Mouse (Mus musculus) intestine, embryonic 14.5 days (tissue): ENCODE data around the gene Bmper. TPM values are rescaled to one million over a fixed set of nuclear protein-coding genes. Genes with fewer than 3 reads are reported as not detected.

ENCODE experiments used
- ATAC-seq: fragments of 200-750 bp; cut with Nextera tagmentation; replicated peaks from 2 replicates; pipeline ENCODE4 v1.8.0; 2017; ENCODE audit warnings: low read depth, moderate number of reproducible peaks, moderate TSS enrichment, moderate library complexity; ENCODE audit not compliant: low FRiP score, low TSS enrichment
- DNase-seq: peaks from one replicate; pipeline ENCODE4 v3.0.0-alpha.2; 2018; ENCODE audit warnings: low spot score
- H3K27ac ChIP-seq: fragments of 300-500 bp; sonication (generic); 2 replicates; pipeline ENCODE4 v1.5.1; 2014; ENCODE audit warnings: low read depth, mild to moderate bottlenecking, control low read depth
- H3K27me3 ChIP-seq: fragments of 300-500 bp; sonication (generic); replicated peaks from 2 replicates; pipeline ENCODE4 v1.6.1; 2014; ENCODE audit warnings: low read length, control low read depth; ENCODE audit not compliant: control insufficient read depth, insufficient read depth
- H3K36me3 ChIP-seq: fragments of 300-500 bp; sonication (generic); 2 replicates; pipeline ENCODE4 v1.6.1; 2014; ENCODE audit warnings: low read length, control low read depth; ENCODE audit not compliant: control insufficient read depth, insufficient read depth
- H3K4me1 ChIP-seq: fragments of 300-500 bp; sonication (generic); replicated peaks from 2 replicates; pipeline ENCODE4 v1.6.1; 2014; ENCODE audit warnings: low read length, control low read depth, mixed read lengths; ENCODE audit not compliant: control insufficient read depth, insufficient read depth
- H3K4me2 ChIP-seq: fragments of 300-500 bp; sonication (generic); 2 replicates; pipeline ENCODE4 v1.6.1; 2014; ENCODE audit warnings: low read length
- H3K4me3 ChIP-seq: fragments of 300-500 bp; sonication (generic); 2 replicates; pipeline ENCODE4 v1.5.1; 2014; ENCODE audit warnings: low read depth, low read length, control low read depth, mixed read lengths
- H3K9ac ChIP-seq: fragments of 300-500 bp; sonication (generic); 2 replicates; pipeline ENCODE4 v1.6.1; 2014; ENCODE audit warnings: mild to moderate bottlenecking, low read length
- H3K9me3 ChIP-seq: fragments of 300-500 bp; sonication (generic); 2 replicates; pipeline ENCODE4 v1.6.1; 2016; ENCODE audit warnings: low read length, control low read depth; ENCODE audit not compliant: control insufficient read depth
- WGBS: fragments of 180-500 bp; shearing (Covaris S2); extraction: QIAGEN DNeasy Blood & Tissue Kit; methylation state at CpG from one replicate; pipeline ENCODE4 v1.1.7; 2014; 5-methylcytosine and 5-hydroxymethylcytosine counted together
- polyA plus RNA-seq: library from polyadenylated mRNA; unstranded; fragments of >200 nt; fragmentation: Nextera tagmentation; extraction: Ambion mirVana; gene quantifications from 2 replicates; pipeline ENCODE4 v1.2.1, GENCODE M21; 2014

Bmper gene
- polyA plus RNA-seq, 1 experiment from 2014 or later = 12.7 TPM

DNA sequence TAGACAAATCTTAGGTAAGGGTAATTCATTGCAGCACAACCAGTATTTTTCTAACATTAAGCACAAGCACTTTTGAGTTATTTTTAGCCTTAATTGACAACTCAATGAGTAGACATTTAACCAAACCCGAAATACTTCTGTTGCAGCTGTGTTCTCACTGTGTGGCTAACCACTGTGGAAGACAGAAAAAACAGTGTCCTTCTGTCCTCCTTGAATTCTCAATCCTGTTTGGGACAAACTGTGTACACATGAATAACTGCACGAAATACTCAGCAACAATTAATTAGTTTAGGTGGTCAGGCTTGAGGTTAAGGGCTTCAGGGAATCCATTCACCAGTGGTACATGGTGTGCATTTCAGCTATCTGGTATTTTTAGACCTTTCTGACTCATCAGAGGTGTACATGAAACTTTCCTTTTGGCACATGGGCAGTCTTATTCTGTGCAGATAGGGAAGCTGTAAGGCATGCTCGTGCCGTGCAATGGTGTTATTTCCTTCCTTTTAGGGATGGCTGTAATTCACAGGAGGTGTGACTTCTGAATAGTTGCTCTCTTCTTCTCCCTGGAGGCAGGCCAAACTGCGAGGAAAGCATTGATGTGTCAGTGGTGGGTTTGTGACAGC is 131.4 kb downstream of the Bmper start:
- Histone ChIP-seq H3K27ac (no peak overlapping the region), H3K9me3 (no peaks in the 10 kb centered on the region), H3K9ac (no peak overlapping the region), H3K27me3 (no peaks in the 10 kb centered on the region), H3K4me2 (no peak overlapping the region), H3K4me1 (no peaks in the 10 kb centered on the region), H3K4me3 (no peak overlapping the region), H3K36me3 (no peaks in the 10 kb centered on the region)
- DNase-seq (no peak), ATAC-seq (no peak)
- 63% methylated on average over 5 of the region's 5 CpGs for WGBS

DNA sequence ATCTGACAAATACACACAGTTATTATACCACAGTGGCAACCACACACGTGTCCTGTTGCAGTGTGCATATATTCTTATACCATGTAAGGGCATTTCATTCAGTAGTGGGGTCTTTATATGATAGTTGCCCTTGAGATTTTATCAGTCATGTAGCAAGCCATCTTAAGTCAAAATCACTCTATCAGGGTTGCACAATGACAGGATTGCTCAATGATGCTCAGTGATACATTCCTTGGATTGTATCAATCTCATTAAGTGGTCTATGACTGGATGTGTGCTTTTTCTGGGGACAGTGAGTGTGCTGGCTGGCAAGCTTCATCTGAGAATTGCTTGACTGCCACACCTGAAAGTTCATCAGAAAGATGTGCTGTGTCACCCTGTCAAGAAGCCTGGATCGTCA is 135.2 kb downstream of the Bmper start:
- no peak overlapping the region for H3K27ac ChIP-seq
- WGBS = 88% methylated on average over 2 of the region's 2 CpGs
- no peaks in the 10 kb centered on the region for H3K27me3 ChIP-seq
- no peak overlapping the region for H3K4me2 ChIP-seq
- H3K4me1 ChIP-seq = no peaks in the 10 kb centered on the region
- DNase-seq (no peak), ATAC-seq (no peak)
- no peak overlapping the region for H3K9ac ChIP-seq
- H3K9me3 ChIP-seq = no peaks in the 10 kb centered on the region
- no peaks in the 10 kb centered on the region for H3K36me3 ChIP-seq
- H3K4me3 ChIP-seq = no peak overlapping the region

DNA sequence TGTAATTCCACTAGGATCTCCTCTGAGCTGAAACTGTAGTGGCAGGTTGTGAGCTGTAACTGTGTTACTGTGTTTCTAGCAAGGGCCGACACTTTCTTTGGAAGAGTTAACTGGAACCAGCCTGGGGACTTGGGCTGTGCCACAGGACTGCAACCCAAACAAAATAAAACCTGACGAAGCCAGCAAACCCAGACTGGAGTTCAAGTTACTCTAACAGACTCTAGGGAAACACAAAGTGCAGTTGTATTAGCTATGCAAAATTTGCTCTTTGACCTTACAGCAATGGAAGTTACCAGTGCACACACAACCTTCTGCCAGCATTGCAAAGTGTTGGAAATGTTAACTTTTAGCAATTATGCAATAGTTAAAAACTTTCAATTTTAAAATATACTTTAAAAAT is 140.3 kb downstream of the Bmper start:
- H3K9me3 ChIP-seq = no peaks in the 10 kb centered on the region
- no peak overlapping the region for H3K9ac ChIP-seq
- 68% methylated on average over 2 of the region's 2 CpGs for WGBS
- no peak overlapping the region for H3K27ac ChIP-seq
- no peak overlapping the region for H3K4me2 ChIP-seq
- H3K36me3 ChIP-seq = no peaks in the 10 kb centered on the region
- H3K27me3 ChIP-seq = no peaks in the 10 kb centered on the region
- no peak overlapping the region for H3K4me3 ChIP-seq
- no peaks in the 10 kb centered on the region for H3K4me1 ChIP-seq
- ATAC-seq = no peak
- DNase-seq = no peak

DNA sequence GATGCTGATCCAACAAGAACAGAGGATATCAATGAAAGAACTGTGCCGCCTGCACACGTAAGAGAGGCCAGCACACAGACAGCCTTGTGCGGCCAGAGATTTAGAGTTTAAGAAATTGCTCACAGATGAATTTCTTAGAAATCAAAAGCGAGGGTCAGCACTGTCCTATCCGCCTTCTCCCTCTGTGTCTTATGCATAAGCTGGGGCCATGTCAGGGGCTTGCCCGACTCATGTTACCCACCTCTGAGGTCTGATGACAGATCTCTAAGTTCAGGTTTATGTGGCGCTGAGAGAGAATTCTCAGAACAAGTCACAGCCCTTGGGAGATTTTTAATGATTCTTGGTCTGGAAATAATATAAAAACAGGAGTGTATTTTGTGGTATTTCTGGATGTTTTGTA is 140.7 kb downstream of the Bmper start:
- 87% methylated on average over 7 of the region's 7 CpGs for WGBS
- Histone ChIP-seq H3K27ac (no peak overlapping the region), H3K27me3 (no peaks in the 10 kb centered on the region), H3K36me3 (no peaks in the 10 kb centered on the region), H3K4me3 (no peak overlapping the region), H3K9ac (no peak overlapping the region), H3K4me1 (no peaks in the 10 kb centered on the region), H3K4me2 (no peak overlapping the region), H3K9me3 (no peaks in the 10 kb centered on the region)
- ATAC-seq (no peak), DNase-seq (no peak)

DNA sequence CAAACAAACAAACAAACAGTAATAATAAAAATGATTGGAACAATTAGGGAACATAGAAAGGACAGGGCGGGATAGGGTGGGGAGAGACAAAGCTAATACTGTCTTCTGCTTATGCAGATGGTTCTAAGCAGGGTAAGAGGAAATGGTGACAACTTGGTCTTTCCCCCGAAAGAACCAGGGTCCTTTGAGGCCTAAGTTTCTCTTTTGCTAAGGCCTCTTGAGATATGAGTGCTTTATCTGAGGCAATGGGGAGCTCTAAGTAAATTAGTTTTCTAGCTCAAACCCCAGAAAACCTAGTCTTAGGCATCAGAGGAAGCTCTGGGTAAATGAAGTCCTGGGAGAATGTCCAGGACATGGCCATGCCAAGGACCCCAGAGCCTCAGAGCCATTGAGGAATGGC is 141.2 kb downstream of the Bmper start:
- Histone ChIP-seq H3K27me3 (no peaks in the 10 kb centered on the region), H3K4me3 (no peak overlapping the region), H3K9me3 (no peaks in the 10 kb centered on the region), H3K36me3 (no peaks in the 10 kb centered on the region), H3K4me1 (no peaks in the 10 kb centered on the region), H3K27ac (no peak overlapping the region), H3K4me2 (no peak overlapping the region), H3K9ac (no peak overlapping the region)
- DNase-seq (no peak), ATAC-seq (no peak)
- 87% methylated on average over 2 of the region's 2 CpGs for WGBS

DNA sequence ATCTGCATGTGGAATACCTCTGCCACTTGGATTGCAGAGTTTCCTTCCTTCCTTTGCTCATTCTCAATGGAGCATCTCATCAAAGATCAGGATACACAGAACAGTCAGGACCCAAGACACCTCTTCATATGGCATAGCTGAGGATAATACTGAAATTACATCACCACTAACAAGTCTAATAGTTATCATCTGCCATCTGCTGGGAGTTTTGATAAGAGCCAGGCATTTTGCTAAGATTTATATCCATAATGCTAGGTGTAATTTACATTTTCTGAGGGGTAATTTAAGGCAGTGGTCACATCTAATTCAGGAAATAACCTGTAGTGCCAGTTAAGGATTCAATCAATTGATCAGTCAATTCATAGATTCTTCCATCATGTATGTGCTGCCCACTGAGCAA is 145.2 kb downstream of the Bmper start:
- Histone ChIP-seq H3K9ac (no peak overlapping the region), H3K36me3 (no peaks in the 10 kb centered on the region), H3K27ac (no peak overlapping the region), H3K27me3 (no peaks in the 10 kb centered on the region), H3K4me3 (no peak overlapping the region), H3K4me2 (no peak overlapping the region), H3K4me1 (no peaks in the 10 kb centered on the region), H3K9me3 (no peaks in the 10 kb centered on the region)
- DNase-seq = no peak
- no peak for ATAC-seq

DNA sequence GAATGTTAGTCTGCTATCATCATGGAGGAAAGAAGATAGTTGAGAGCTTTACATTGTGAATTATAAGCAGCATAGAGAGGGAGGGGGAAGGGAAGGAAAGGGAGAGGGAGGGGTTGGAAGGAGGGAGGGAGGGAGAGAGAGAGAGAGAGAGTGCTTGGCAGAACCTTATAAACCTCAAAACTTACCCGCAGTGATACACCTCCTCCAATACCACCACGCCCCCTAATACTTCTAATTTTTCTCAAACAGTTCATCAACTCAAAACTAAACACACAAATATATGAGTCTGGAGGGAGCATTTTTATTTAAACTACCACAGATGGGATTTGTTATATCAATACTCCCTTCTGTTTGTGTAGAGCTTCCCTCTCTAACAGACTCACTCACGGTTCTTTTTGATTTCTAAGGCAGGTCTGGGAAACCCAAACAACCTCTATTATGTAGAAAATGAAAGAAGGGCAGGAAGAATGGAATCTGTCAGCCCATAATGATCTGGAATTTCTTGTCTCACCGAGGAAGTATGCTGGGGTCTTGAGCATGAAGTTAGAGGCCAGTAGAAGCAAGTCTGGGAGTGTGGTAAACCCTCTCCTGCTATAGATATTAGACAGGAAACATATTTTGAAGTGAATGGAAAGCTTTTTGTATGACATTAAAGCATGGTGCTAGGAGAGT is 152.0 kb downstream of the Bmper start:
- no peak overlapping the region for H3K9ac ChIP-seq
- peaks cover 4% of the 10 kb centered on the region for H3K4me1 ChIP-seq
- H3K4me3 ChIP-seq = no peak overlapping the region
- no peak overlapping the region for H3K27ac ChIP-seq
- WGBS = 31% methylated on average over 4 of the region's 4 CpGs
- ATAC-seq (no peak), DNase-seq (no peak)
- H3K27me3 ChIP-seq = no peaks in the 10 kb centered on the region
- no peak overlapping the region for H3K4me2 ChIP-seq
- no peaks in the 10 kb centered on the region for H3K9me3 ChIP-seq
- H3K36me3 ChIP-seq = no peaks in the 10 kb centered on the region

DNA sequence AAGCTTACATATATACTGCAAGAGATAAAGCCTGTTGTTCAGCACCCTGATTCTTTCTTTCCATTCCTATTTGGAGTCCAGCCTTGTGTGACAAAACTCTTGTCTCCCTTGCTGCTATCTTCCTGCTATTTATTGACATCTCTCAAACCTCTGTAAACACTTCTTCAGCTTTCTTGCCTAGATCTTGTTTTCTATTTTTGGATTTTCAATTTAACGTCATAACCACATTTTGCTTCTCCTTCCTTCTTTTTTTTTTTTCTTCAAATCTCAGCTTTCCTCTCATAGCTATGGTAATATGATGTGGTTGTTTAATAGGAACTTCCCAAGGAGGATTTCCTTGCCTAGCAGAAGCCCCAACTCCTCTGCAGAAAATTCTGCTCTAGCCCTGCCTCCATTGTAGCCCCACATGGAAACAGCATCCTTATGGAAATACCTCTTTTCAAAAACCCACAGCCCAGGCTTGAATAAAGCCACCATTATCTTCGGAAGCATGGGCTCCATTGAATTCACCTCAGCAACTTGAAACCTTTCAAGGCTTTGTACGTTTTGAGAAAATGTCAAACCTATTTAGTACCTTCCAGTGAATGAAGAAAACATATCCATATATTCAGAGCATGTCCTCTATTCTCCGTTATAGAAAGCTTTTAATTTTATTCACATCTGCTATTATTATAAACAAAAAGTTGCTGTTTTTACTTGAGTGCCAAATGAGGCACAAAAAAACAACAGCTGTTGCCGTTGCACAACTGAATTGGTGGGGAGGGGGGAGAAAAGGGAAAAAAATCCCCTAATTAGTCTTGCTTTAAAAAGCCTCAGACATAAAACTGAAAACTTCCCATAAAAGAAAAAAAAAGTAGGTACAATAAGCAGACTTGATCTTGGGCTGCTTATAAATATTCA is 155.2 kb downstream of the Bmper start:
- Histone ChIP-seq H3K27ac (no peak overlapping the region), H3K9ac (no peak overlapping the region), H3K27me3 (no peaks in the 10 kb centered on the region), H3K4me2 (no peak overlapping the region), H3K9me3 (no peaks in the 10 kb centered on the region), H3K4me1 (peaks cover 4% of the 10 kb centered on the region), H3K36me3 (no peaks in the 10 kb centered on the region), H3K4me3 (no peak overlapping the region)
- no peak for ATAC-seq
- DNase-seq = no peak
- WGBS = 64% methylated on average over 5 of the region's 5 CpGs
